Mouse (Mus musculus): ENCODE results near the gene Specc1l. TPM values are rescaled to one million over a fixed set of nuclear protein-coding genes. Genes with fewer than 3 reads are reported as not detected.
"Not testable (repeated sequence)": the region's sequence is repeated elsewhere in the genome, so short reads cannot be mapped to it uniquely, and the experiment has no call there.

Specc1l gene
- polyA plus RNA-seq, 1 experiment, result 29.6 TPM

DNA sequence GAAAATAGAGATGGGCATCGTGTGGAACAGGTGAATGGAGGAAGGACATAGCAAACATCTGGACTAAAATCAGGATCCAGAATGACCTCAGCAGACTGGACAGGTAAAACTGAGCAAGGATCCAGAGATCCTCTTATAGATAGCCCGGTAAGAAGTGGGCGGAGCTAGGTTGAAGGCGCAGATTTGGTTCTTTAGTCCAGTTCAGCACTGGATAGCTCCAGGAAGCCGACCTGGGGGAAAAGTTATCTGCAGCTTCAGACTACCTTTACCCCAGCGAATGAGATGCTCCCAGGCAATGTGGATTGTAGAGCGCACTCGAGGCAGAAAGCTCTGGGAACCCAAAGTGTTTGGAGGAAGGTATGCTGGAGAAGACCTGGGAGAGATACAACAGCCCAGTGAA, 130.1 kb downstream of the Specc1l start:
- no peak for DNase-seq (ENCODE audit: extremely low spot score in 1 of 2, low spot score in 1 of 2)

DNA sequence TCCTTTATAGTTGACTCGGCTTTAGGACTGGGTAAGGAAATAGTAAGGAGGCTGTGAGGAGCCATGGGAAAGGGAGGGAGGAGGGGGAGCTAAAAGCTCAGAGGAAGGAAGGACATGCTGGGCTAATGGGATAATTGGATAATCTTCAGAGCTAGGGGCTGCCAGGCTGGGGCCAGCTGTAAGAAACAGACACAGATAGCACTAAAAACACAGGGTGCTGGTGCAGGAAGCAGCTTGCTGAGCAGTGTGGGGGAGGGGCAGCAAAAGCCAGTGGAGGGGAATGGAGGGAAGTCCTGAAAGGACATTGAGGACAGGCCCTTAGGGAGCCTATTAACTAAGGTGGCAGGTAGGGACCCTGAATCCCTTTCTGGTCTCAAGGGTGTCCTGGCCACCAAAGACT, 132.7 kb downstream of the Specc1l start:
- DNase-seq (ENCODE audit: extremely low spot score in 1 of 2, low spot score in 1 of 2), result not testable (repeated sequence)

DNA sequence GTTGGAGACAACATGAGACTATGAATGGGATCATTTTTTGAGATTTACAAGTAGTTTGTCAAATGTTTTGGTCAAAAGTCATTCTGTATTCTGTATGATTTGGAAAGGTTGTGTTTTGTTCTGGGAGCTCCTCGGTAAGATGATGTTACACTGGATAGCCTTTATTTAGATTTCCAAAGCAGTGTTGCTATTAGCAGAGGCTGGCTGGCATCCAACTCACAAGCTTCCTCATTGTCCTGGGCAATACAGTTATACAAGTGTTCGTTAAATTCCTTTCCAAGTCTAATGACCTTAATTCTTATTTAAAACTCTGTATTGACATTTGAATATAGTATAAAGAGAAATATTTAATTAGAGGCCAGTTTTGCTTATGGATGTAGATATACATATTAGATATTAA, 133.4 kb downstream of the Specc1l start:
- DNase-seq (ENCODE audit: extremely low spot score in 1 of 2, low spot score in 1 of 2), result no peak

DNA sequence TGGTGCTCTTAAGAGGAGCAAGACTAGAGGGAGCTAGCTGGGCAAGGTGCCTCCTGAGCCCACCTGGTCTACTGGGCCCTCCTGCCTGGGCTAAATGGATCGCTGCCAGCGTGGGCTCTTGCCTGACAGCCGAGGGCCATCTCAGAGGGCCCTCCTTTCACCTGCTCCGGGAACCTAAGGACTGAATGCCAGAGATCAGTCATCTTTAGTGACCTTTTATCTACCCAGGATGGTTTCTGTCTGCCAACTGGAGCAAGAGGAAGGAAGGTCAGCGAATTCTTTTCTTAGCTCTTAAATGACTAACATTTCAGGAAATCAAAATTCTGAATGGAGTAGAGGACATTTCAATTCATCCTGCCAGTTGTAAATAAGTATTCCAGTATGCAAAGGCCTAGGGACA, 138.7 kb downstream of the Specc1l start:
- no peak for DNase-seq (ENCODE audit: extremely low spot score in 1 of 2, low spot score in 1 of 2)

DNA sequence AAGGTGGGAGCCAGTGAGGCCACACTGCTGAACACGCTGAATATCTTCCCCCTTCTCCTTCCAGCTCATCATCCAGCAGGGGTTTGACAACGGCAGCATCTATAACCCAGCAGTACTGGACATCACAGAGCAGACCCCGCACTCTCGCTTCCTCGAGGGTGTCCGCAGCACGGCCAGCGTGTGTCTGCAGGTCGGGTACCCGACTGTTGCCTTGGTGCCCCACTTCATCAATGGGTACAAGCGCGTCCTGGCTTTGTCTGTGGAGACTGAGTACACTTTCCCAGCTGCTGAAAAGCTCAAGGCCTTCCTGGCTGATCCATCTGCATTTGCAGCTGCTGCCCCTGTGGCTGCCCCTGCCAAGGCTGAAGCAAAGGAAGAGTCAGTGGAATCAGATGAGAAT, 140.7 kb downstream of the Specc1l start:
- DNase-seq (ENCODE audit: extremely low spot score in 1 of 2, low spot score in 1 of 2), result no peak

DNA sequence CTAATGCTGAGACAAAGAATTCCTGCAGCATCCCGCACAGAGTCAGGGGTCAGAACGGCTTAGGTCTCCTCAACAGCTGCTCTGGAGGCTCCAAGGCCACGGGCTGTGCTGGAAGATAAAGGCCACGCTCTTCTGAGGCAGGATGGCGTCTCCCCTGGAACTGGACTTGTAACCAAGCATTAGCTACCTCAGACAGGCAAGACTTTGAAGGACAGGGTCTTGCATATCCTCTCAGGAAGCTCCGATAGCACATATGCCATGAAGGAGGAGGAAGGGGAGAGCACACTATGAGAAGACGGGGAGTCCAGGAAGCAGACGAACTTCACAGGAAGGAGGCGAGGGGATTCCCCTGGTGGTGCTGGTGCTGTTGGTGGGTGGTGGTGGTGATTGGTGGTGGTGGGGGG, 142.0 kb downstream of the Specc1l start:
- DNase-seq (ENCODE audit: extremely low spot score in 1 of 2, low spot score in 1 of 2), result not testable (repeated sequence)

DNA sequence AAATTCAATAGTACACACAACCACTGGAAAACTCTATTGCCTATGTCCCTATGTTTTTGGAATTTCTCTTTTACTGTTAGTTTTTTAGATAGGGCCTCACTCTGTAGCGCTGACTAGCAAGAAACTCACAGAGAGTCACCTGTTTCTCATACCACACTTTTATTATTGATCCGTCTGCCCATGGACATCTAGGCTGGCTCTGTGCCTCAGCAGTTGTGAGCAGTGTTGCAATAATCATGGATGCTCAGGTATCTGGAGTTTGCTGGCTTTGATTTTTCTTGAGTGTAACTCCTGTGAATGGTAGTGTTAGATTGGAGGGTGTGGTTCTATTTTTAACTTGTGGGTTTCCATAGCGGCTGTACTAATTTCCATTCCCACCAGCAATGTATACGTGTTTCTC, 143.5 kb downstream of the Specc1l start:
- DNase-seq (ENCODE audit: extremely low spot score in 1 of 2, low spot score in 1 of 2), result no peak

Other genes with a start within 250 kb of the Specc1l start
- 76.3 and 76.4 TPM in 2 replicates for gene Gnaz, start 244.9 kb upstream of the Specc1l start, polyA plus RNA-seq (2012; rRNA removed)
- 0.32 and 0.42 TPM in 2 replicates for gene Rsph14, start 179.5 kb upstream of the Specc1l start, polyA plus RNA-seq (2012; rRNA removed)
- 41.6 TPM in 2 replicates for gene Rab36, start 175.0 kb upstream of the Specc1l start, polyA plus RNA-seq (2012; rRNA removed)
- gene Bcr, start 151.5 kb upstream of the Specc1l start, polyA plus RNA-seq (2012; rRNA removed), result 68.9 and 69.4 TPM in 2 replicates
- 9.6 and 13.3 TPM in 2 replicates for gene Adora2a, start 104.8 kb downstream of the Specc1l start, polyA plus RNA-seq (2012; rRNA removed)
- gene Upb1, start 189.0 kb downstream of the Specc1l start, polyA plus RNA-seq (2012; rRNA removed), result 0.16 and 0.21 TPM in 2 replicates